9 mouse cellular contexts compared by ENCODE assay signal in the genomic region with DNA sequence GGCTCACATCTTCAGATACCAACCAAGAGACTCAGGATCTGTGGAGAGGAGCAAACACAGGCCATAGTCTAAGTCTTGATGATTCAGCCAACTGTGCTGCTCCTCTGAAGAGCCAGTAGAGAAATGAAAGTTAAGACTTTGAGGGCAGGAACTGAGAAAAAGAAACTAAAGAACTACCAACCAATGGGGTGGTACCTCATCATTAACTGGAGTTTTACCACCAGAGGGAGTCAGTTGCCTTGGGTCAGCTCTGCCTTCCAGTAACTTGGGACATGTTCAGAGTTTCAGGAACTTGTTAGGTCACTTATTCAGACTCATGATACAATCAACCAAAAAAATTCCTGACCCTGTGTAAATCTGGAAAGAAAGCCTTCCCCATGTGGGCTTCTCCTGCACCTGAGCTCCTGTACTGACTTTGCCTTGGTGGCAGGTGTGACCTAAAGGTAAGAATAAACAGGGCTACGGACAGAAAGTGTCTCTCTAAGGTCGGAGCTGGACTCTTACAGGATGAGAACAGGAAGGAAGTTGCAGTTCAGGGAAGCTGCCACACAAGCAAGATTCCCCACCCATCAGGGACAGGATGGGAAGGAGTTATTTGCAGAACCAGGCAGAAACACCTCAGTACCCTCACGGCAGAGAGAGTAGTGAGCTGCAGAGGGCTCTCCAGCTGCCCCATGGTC. TPM values are rescaled to one million over a fixed set of nuclear protein-coding genes. Genes with fewer than 3 reads are reported as not detected.
DNase-seq lines count a peak whose midpoint lies in the region; ATAC-seq and TF ChIP-seq lines count a peak whose summit lies in the region.
"Had no signal": no experiment of that assay in that cellular context is flagged by ENCODE, and none has a peak within 500 bp of the region (broad histone marks: within the 10 kb centered on the region; RNA-seq: fewer than 3 reads in every experiment).

Gene Trim30a (minus strand): TSS at position 129 of the 680 bp plus-strand sequence.

- no peak within 1 kb of the TSS for H3K4me2 ChIP-seq in heart, embryonic 12.5 days
- peak within 1 kb of the TSS; percentile 59 for H3K4me2 ChIP-seq in liver, postnatal 0 days (ENCODE audit: low read depth, low read length)
- H3K4me2 ChIP-seq: hindbrain, embryonic 15.5 days had no signal

- no peaks in the 10 kb centered on the region for H3K36me3 ChIP-seq in heart, embryonic 12.5 days
- no peaks in the 10 kb centered on the region for H3K36me3 ChIP-seq in liver, postnatal 0 days (replicated peaks; ENCODE audit: insufficient read depth, low read length)
- H3K36me3 ChIP-seq: hindbrain, embryonic 15.5 days had no signal

- 48% methylated on average over 3 of the region's 3 CpGs for WGBS in heart, embryonic 12.5 days
- WGBS in liver, postnatal 0 days (ENCODE audit: insufficient replicate concordance) = 31% methylated on average over 3 of the region's 3 CpGs

- H3K27me3 ChIP-seq in heart, embryonic 12.5 days (replicated peaks) = no peaks in the 10 kb centered on the region
- no peaks in the 10 kb centered on the region for H3K27me3 ChIP-seq in liver, postnatal 0 days (ENCODE audit: insufficient read depth, low read length)
- H3K27me3 ChIP-seq: hindbrain, embryonic 15.5 days had no signal

- H3K4me3 ChIP-seq in heart, embryonic 12.5 days = no peak within 1 kb of the TSS
- H3K4me3 ChIP-seq in liver, postnatal 0 days (ENCODE audit: low read depth, low read length) = peak within 1 kb of the TSS; percentile 45
- H3K4me3 ChIP-seq: hindbrain, embryonic 15.5 days had no signal

- TF ChIP-seq EP300 in liver, postnatal 0 days (IDR thresholded peaks at IDR 0.05; ENCODE audit: low read depth) = peak; percentile 38; the same call in 1 of the 2 replicates

- H3K27ac ChIP-seq in heart, embryonic 12.5 days (ENCODE audit: poor library complexity, severe bottlenecking) = no peak within 1 kb of the TSS
- H3K27ac ChIP-seq in liver, postnatal 0 days (ENCODE audit: low read depth) = peak within 1 kb of the TSS; percentile 84
- H3K27ac ChIP-seq: hindbrain, embryonic 15.5 days had no signal

- no peak for ATAC-seq in heart, embryonic 12.5 days (ENCODE audit: insufficient number of reproducible peaks, low FRiP score)
- peak; percentile 98 for ATAC-seq in granulocyte monocyte progenitor cell, adult 5-6 weeks (replicated peaks; ENCODE audit: poor library complexity, severe bottlenecking)
- ATAC-seq in liver, postnatal 0 days = peak; percentile 93

- peak; percentile 61 for TF ChIP-seq CTCF in liver, postnatal 0 days (IDR thresholded peaks at IDR 0.05; ENCODE audit: low read depth)

- H3K9ac ChIP-seq in heart, embryonic 12.5 days = no peak within 1 kb of the TSS
- no peak within 1 kb of the TSS; the same call in 1 of the 2 replicates for H3K9ac ChIP-seq in liver, postnatal 0 days (replicated peaks)
- H3K9ac ChIP-seq: hindbrain, embryonic 15.5 days had no signal

- H3K9me3 ChIP-seq in heart, embryonic 12.5 days (replicated peaks) = no peaks in the 10 kb centered on the region
- H3K9me3 ChIP-seq in liver, postnatal 0 days (ENCODE audit: low read length) = no peaks in the 10 kb centered on the region
- H3K9me3 ChIP-seq: hindbrain, embryonic 15.5 days had no signal

- DNase-seq in heart, adult 18-20 months = peak; percentile 47 to 68
- DNase-seq in CD4-positive helper T cell, adult 2 months (ENCODE audit: low read depth, low spot score) = peak; percentile 72
- no peak for DNase-seq in liver, postnatal 0 days
- DNase-seq in yolk sac, embryonic 10.5 days (ENCODE audit: low spot score) = peak; percentile 8
- no peak for DNase-seq in neural tube, embryonic 10.5 days (ENCODE audit: extremely low spot score, low spot score)
- no peak for DNase-seq in cerebellum, adult 9-10 months

- no peaks in the 10 kb centered on the region for H3K4me1 ChIP-seq in heart, embryonic 12.5 days (replicated peaks)
- H3K4me1 ChIP-seq in liver, postnatal 0 days (ENCODE audit: insufficient read depth) = no peaks in the 10 kb centered on the region
- H3K4me1 ChIP-seq: hindbrain, embryonic 15.5 days had no signal

RNA-seq across cellular contexts. Expression of gene Trim30a, which starts in this region (rescaled TPM):
- 1 to 10 TPM; 4.3 to 4.9 TPM for total RNA-seq in heart, adult 18-20 months (2021)
- 0.49 and 0.76 TPM in 2 replicates for polyA plus RNA-seq in heart, embryonic 12.5 days (2016; fragmentation: Nextera tagmentation; extraction: Ambion mirVana)
- 42.3 and 46.7 TPM in 2 replicates for total RNA-seq in granulocyte monocyte progenitor cell, adult 5-6 weeks (2014; fragmentation: Nextera tagmentation)
- total RNA-seq in granulocyte monocyte progenitor cell, adult 5-6 weeks (2017) = 29.0 and 37.9 TPM in 2 replicates
- 4.3 and 5.2 TPM in 2 replicates for polyA plus RNA-seq in liver, postnatal 0 days (2015; fragmentation: Nextera tagmentation; extraction: Ambion mirVana)

Comparison
In these comparisons a context has a peak if more than half of its experiments do, and no peak if none do; other contexts are left out.
1. RNA of gene Trim30a (total RNA-seq): 29.0 to 46.7 TPM in granulocyte monocyte progenitor cell, adult 5-6 weeks; 4.3 to 4.9 TPM in heart, adult 18-20 months; every median in the first group is over 4 times any median in the second.
2. DNase-seq: peak in heart, adult 18-20 months (2 of 2), CD4-positive helper T cell, adult 2 months (single experiment) and yolk sac, embryonic 10.5 days (single experiment); none in liver, postnatal 0 days (single experiment), neural tube, embryonic 10.5 days (single experiment) and cerebellum, adult 9-10 months (single experiment).